Mouse (Mus musculus) C2C12 (cell line): ENCODE results near the gene Ensa.
"Not testable (repeated sequence)": the region's sequence is repeated elsewhere in the genome, so short reads cannot be mapped to it uniquely, and the experiment has no call there.

Experiments used
- CTCF ChIP-seq: IDR thresholded peaks from one replicate; pipeline ENCODE4 v1.5.1; 2011; ENCODE audit not compliant: control insufficient read depth, insufficient read depth, insufficient read length
- FOSL1 ChIP-seq: IDR thresholded peaks from one replicate; pipeline ENCODE4 v1.8.0; 2011; ENCODE audit warnings: mild to moderate bottlenecking, low read length; ENCODE audit not compliant: poor library complexity, insufficient read depth, severe bottlenecking

GRCm38 (mm10) chr3:95670419-95670818 is 45.6 kb downstream of the Ensa start:
- TF ChIP-seq CTCF, FOSL1: not testable (repeated sequence)
